Mouse (Mus musculus) kidney, postnatal 0 days (tissue): Measurements from ENCODE around the gene Cdcp2. TPM values are rescaled to one million over a fixed set of nuclear protein-coding genes. Genes with fewer than 3 reads are reported as not detected.

Experiments
- ATAC-seq: fragments of 200-750 bp; cut with Nextera tagmentation; replicated peaks from 2 replicates; pipeline ENCODE4 v1.8.0; 2017; ENCODE audit warnings: low read depth, moderate number of reproducible peaks, moderate TSS enrichment, moderate library complexity; ENCODE audit not compliant: low FRiP score
- DNase-seq: peaks from one replicate; pipeline ENCODE4 v3.0.0-alpha.2; 2016; ENCODE audit warnings: low spot score
- H3K27ac ChIP-seq: fragments of 300-500 bp; sonication (generic); 2 replicates; pipeline ENCODE4 v1.5.1; 2014; ENCODE audit warnings: mild to moderate bottlenecking
- H3K27me3 ChIP-seq: fragments of 300-500 bp; sonication (generic); 2 replicates; pipeline ENCODE4 v1.6.1; 2014; ENCODE audit warnings: low read length, mixed read lengths; ENCODE audit not compliant: insufficient read depth
- H3K36me3 ChIP-seq: fragments of 300-500 bp; sonication (generic); 2 replicates; pipeline ENCODE4 v1.6.1; 2014; ENCODE audit warnings: low read length, mixed read lengths; ENCODE audit not compliant: insufficient read depth
- H3K4me1 ChIP-seq: fragments of 300-500 bp; sonication (generic); replicated peaks from 2 replicates; pipeline ENCODE4 v1.6.1; 2014; ENCODE audit warnings: antibody characterized with exemption, low read length, mixed read lengths; ENCODE audit not compliant: insufficient read depth
- H3K4me2 ChIP-seq: fragments of 300-500 bp; sonication (generic); 2 replicates; pipeline ENCODE4 v1.6.1; 2014; ENCODE audit warnings: mild to moderate bottlenecking, low read length, moderate library complexity, mixed read lengths
- H3K4me3 ChIP-seq: fragments of 300-500 bp; sonication (generic); replicated peaks from 2 replicates; pipeline ENCODE4 v1.5.1; 2014; ENCODE audit warnings: low read depth, low read length
- H3K9ac ChIP-seq: fragments of 300-500 bp; sonication (generic); 2 replicates; pipeline ENCODE4 v1.6.1; 2014; ENCODE audit warnings: low read depth, low read length
- H3K9me3 ChIP-seq: fragments of 300-500 bp; sonication (generic); replicated peaks from 2 replicates; pipeline ENCODE4 v1.6.1; 2016; ENCODE audit warnings: low read length, inconsistent platforms, mixed read lengths
- CTCF ChIP-seq: IDR thresholded peaks from 2 replicates; pipeline ENCODE4 v1.5.1; 2016; ENCODE audit warnings: antibody characterized with exemption, low read depth, mild to moderate bottlenecking, moderate library complexity
- WGBS: fragments of 180-500 bp; shearing (Covaris S2); extraction: QIAGEN DNeasy Blood & Tissue Kit; methylation state at CpG from one replicate; pipeline ENCODE4 v1.1.7; 2014; 5-methylcytosine and 5-hydroxymethylcytosine counted together
- polyA plus RNA-seq: library from polyadenylated mRNA; unstranded; fragments of >200 nt; fragmentation: Nextera tagmentation; extraction: Ambion mirVana; gene quantifications from 2 replicates; pipeline ENCODE4 v1.2.1, GENCODE M21; 2015

The Cdcp2 gene
- polyA plus RNA-seq, 1 experiment from 2014 or later, result 0.09 TPM

DNA sequence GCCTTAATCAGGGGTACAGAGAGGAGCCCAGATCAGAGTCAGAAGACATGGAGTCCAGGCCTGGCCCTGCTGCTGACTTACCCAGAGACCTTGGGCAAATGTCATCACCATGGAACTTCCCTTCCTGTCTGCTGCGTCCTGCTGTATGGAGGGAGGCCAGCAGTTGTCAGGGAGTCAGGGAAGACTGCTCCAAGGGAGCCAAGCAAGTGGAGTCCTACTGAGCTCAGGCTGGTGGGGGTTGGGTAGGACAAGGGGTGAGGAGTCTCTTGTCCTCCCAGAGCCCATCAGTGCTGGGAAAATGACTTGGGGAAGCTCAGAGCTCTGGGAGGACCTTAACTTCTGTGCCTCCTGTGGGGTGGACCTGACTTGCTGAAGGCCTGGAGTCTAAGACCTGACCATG, 12.3 kb upstream of the Cdcp2 start:
- Histone ChIP-seq H3K27me3 (no peaks in the 10 kb centered on the region), H3K9ac (0 out of 2 replicates have a peak overlapping the region, but pooled peaks have one; percentile 4), H3K4me2 (no peak overlapping the region), H3K4me1 (peaks cover 7% of the 10 kb centered on the region; the same call in 1 of the 2 replicates), H3K36me3 (no peaks in the 10 kb centered on the region), H3K4me3 (no peak overlapping the region), H3K27ac (peak overlapping the region; percentile 42), H3K9me3 (no peaks in the 10 kb centered on the region)
- DNase-seq, result no peak
- 19% methylated on average over 1 of the region's 1 CpGs for WGBS
- TF ChIP-seq CTCF, result no peak
- ATAC-seq, result no peak

DNA sequence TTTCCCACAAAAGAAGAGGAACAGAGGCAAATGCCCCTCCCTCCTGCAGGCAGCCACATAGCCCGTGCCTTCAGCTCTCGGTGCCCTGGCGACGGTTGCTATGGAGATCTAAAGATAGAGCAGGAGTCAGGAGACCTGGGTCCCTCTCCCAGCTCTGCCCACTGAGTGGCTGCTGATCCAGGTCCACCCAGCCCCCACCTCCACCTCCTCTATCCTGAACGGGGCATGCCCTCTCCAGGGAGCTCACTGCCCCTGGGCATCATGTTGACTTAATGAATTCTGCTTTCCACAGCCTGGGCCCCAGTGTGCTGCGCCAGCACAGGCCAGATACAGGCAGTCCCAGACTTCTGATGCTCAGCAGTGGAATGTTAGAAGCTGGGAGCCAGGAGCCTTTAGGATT, 11.8 kb upstream of the Cdcp2 start:
- no peak overlapping the region for H3K9ac ChIP-seq
- peaks cover 7% of the 10 kb centered on the region; the same call in 1 of the 2 replicates for H3K4me1 ChIP-seq
- H3K4me3 ChIP-seq, result no peak overlapping the region
- 29% methylated on average over 6 of the region's 6 CpGs for WGBS
- DNase-seq (peak; percentile 22), ATAC-seq (peak; percentile 82)
- no peaks in the 10 kb centered on the region for H3K9me3 ChIP-seq
- no peak overlapping the region for H3K4me2 ChIP-seq
- no peak for TF ChIP-seq CTCF
- no peaks in the 10 kb centered on the region for H3K36me3 ChIP-seq
- H3K27ac ChIP-seq, result peak overlapping the region; percentile 42; the same call in 1 of the 2 replicates
- H3K27me3 ChIP-seq, result no peaks in the 10 kb centered on the region

- TF ChIP-seq CTCF, result no peak
- Histone ChIP-seq H3K4me2 (no peak overlapping the region), H3K36me3 (no peaks in the 10 kb centered on the region), H3K4me1 (no peaks in the 10 kb centered on the region), H3K4me3 (no peak overlapping the region), H3K27ac (no peak overlapping the region), H3K27me3 (no peaks in the 10 kb centered on the region), H3K9me3 (no peaks in the 10 kb centered on the region), H3K9ac (no peak overlapping the region)
- DNase-seq (no peak), ATAC-seq (no peak)
- WGBS, result 69% methylated on average over 14 of the region's 14 CpGs
Observed at GRCm38 (mm10) chr4:107091696-107092095, 5.0 kb upstream of the Cdcp2 start.

DNA sequence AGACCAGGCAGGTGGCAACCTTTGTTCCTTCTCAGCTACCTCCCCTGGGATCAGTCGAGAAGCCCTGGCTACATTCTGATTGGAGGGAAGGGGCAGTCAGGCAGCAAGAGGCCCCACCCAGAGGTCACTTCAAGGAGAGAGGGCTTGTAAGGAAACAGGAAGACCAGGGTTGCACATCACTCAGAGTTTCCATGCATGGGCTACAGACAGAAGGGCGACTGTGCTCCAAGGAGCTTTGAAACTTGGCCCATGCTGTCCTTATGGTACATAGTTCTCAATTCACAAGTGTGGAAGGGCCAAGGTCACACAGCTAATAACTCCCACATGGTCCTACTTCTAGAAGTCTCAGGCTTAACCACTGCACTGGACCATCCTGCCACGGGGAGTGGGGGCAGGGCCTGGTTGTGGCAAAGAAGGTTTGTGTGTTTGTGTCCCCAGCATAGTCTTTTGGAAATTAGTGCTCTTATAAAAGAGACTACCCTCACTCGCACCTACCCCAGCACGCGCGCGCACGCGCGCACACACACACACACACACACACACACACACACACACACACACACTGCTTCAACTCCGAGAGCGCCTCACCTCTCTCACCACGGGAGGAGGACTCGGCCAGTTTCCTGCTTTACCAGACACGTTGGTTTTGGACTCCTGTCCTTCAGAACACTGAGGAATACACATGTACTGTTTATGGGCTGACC, 2.1 kb upstream of the Cdcp2 start:
- H3K4me3 ChIP-seq, result no peak overlapping the region
- ATAC-seq (no peak), DNase-seq (no peak)
- H3K4me2 ChIP-seq, result no peak overlapping the region
- H3K9ac ChIP-seq, result no peak overlapping the region
- no peak overlapping the region for H3K27ac ChIP-seq
- WGBS, result 72% methylated on average over 16 of the region's 16 CpGs
- H3K4me1 ChIP-seq, result no peaks in the 10 kb centered on the region
- no peak for TF ChIP-seq CTCF
- no peaks in the 10 kb centered on the region for H3K27me3 ChIP-seq
- no peaks in the 10 kb centered on the region for H3K36me3 ChIP-seq
- no peaks in the 10 kb centered on the region for H3K9me3 ChIP-seq

DNA sequence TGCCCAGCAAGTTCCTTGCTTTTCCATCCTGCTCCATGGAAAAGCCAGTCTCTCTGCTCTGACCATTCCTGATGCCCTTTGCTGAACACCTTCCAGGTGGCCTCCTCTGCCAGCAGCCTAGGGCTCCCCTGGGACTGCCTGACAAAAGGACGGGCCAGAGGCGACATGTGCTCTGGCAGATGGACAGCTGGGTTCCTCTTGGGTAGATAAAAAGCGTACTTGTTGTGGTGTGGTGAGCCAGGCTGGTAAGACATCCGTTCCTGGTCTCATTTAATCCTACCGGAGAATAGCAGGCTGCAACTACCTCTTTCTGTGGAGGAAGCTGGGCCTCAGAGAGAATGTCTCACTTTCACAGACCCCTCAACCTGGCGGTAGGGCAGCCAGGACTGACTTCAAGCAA, 648 bp upstream of the Cdcp2 start:
- H3K4me1 ChIP-seq, result no peaks in the 10 kb centered on the region
- WGBS, result 65% methylated on average over 6 of the region's 6 CpGs
- H3K9ac ChIP-seq, result no peak overlapping the region
- no peak overlapping the region for H3K4me2 ChIP-seq
- H3K36me3 ChIP-seq, result no peaks in the 10 kb centered on the region
- H3K9me3 ChIP-seq, result no peaks in the 10 kb centered on the region
- ATAC-seq (no peak), DNase-seq (no peak)
- TF ChIP-seq CTCF, result no peak
- no peaks in the 10 kb centered on the region for H3K27me3 ChIP-seq
- H3K27ac ChIP-seq, result no peak overlapping the region
- no peak overlapping the region for H3K4me3 ChIP-seq

- no peak overlapping the region for H3K27ac ChIP-seq
- no peak for DNase-seq
- WGBS, result 27% methylated on average over 15 of the region's 15 CpGs
Observed at GRCm38 (mm10) chr4:107097871-107098270, 1.2 kb downstream of the Cdcp2 start.

More at GRCm38 (mm10) chr4:107097871-107098270, 1.2 kb downstream of the Cdcp2 start:
- Histone ChIP-seq H3K4me2 (no peak overlapping the region), H3K4me1 (no peaks in the 10 kb centered on the region), H3K27me3 (no peaks in the 10 kb centered on the region), H3K9me3 (no peaks in the 10 kb centered on the region), H3K4me3 (no peak overlapping the region), H3K36me3 (no peaks in the 10 kb centered on the region), H3K9ac (no peak overlapping the region)
- no peak for ATAC-seq
- TF ChIP-seq CTCF, result 0 out of 2 replicates have a peak, but pooled peaks have one; percentile 4
